Mouse (Mus musculus): ENCODE data around the gene Qprt. TPM values are rescaled to one million over a fixed set of nuclear protein-coding genes. Genes with fewer than 3 reads are reported as not detected.

The Qprt gene
- polyA plus RNA-seq, 1 experiment from 2014 or later = 0.64 TPM

GRCm38 (mm10) chr7:127076188-127076587, 45.8 kb downstream of the Qprt start:
- H3K4me1 ChIP-seq = 0 out of 2 replicates have a peak, but pooled peaks cover 7% of the 10 kb centered on the region
- H3K4me3 ChIP-seq = no peak overlapping the region
- no peak overlapping the region for H3K9ac ChIP-seq
- ATAC-seq (ENCODE audit: borderline replicate concordance, extremely low read depth, low FRiP score, low TSS enrichment) = no peak
- 78% methylated on average over 5 of the region's 5 CpGs for WGBS
- no peak overlapping the region for H3K27ac ChIP-seq
- H3K9me3 ChIP-seq = no peaks in the 10 kb centered on the region
- no peaks in the 10 kb centered on the region for H3K27me3 ChIP-seq
- H3K4me2 ChIP-seq = no peak overlapping the region
- H3K36me3 ChIP-seq = no peaks in the 10 kb centered on the region

- H3K4me3 ChIP-seq = no peak overlapping the region
- H3K36me3 ChIP-seq = no peaks in the 10 kb centered on the region
- H3K4me1 ChIP-seq = 0 out of 2 replicates have a peak, but pooled peaks cover 7% of the 10 kb centered on the region
- no peak for ATAC-seq (ENCODE audit: borderline replicate concordance, extremely low read depth, low FRiP score, low TSS enrichment)
- no peaks in the 10 kb centered on the region for H3K27me3 ChIP-seq
- H3K9ac ChIP-seq = no peak overlapping the region
- H3K4me2 ChIP-seq = no peak overlapping the region
- no peaks in the 10 kb centered on the region for H3K9me3 ChIP-seq
- no peak overlapping the region for H3K27ac ChIP-seq
- WGBS = 84% methylated on average over 4 of the region's 4 CpGs
Observed at GRCm38 (mm10) chr7:127073221-127073620, 48.8 kb downstream of the Qprt start.

GRCm38 (mm10) chr7:127070871-127071413, 51.1 kb downstream of the Qprt start:
- Histone ChIP-seq H3K9ac (no peak overlapping the region), H3K4me1 (0 out of 2 replicates have a peak, but pooled peaks cover 6% of the 10 kb centered on the region), H3K27ac (no peak overlapping the region), H3K27me3 (no peaks in the 10 kb centered on the region), H3K4me3 (no peak overlapping the region), H3K36me3 (no peaks in the 10 kb centered on the region), H3K4me2 (no peak overlapping the region), H3K9me3 (no peaks in the 10 kb centered on the region)
- ATAC-seq (ENCODE audit: borderline replicate concordance, extremely low read depth, low FRiP score, low TSS enrichment) = no peak
- WGBS = 65% methylated on average over 4 of the region's 4 CpGs

GRCm38 (mm10) chr7:127066317-127066716, 55.7 kb downstream of the Qprt start:
- ATAC-seq (ENCODE audit: borderline replicate concordance, extremely low read depth, low FRiP score, low TSS enrichment) = no peak
- no peak overlapping the region for H3K4me2 ChIP-seq
- H3K9ac ChIP-seq = no peak overlapping the region
- no peaks in the 10 kb centered on the region for H3K27me3 ChIP-seq
- no peak overlapping the region for H3K27ac ChIP-seq
- no peaks in the 10 kb centered on the region for H3K9me3 ChIP-seq
- H3K4me1 ChIP-seq = peaks cover 6% of the 10 kb centered on the region; the same call in 1 of the 2 replicates
- H3K36me3 ChIP-seq = no peaks in the 10 kb centered on the region
- WGBS = 68% methylated on average over 4 of the region's 4 CpGs
- no peak overlapping the region for H3K4me3 ChIP-seq

DNA sequence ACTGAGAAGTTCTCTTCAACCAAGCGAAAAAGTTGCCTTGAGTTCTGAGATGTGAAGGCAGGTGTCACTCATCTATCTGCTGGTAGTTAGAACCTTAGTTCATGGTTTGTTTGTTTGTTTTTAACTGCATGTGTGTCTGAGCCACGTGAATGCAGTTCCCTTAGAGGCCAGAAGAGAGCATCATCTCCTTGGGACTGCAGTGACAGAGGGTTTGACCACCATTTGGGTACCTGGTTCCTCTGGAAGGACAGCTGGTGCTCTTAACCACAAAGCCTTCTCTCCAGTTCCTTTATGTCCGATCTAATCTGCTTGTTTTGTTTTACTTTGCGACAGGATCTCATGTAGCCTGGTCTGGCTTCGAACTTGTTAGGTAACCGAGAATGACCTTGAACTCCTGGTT, 56.5 kb downstream of the Qprt start:
- Histone ChIP-seq H3K27ac (no peak overlapping the region), H3K4me2 (no peak overlapping the region), H3K9ac (no peak overlapping the region), H3K4me3 (no peak overlapping the region), H3K4me1 (peaks cover 6% of the 10 kb centered on the region; the same call in 1 of the 2 replicates), H3K9me3 (no peaks in the 10 kb centered on the region), H3K36me3 (no peaks in the 10 kb centered on the region), H3K27me3 (no peaks in the 10 kb centered on the region)
- ATAC-seq (ENCODE audit: borderline replicate concordance, extremely low read depth, low FRiP score, low TSS enrichment) = no peak
- 82% methylated on average over 6 of the region's 6 CpGs for WGBS

Other genes starting within 250 kb of the Qprt start
- 48.0 and 55.0 TPM in 2 replicates for gene Taok2, start 237.5 kb downstream of the Qprt start, polyA plus RNA-seq (2015; fragmentation: Nextera tagmentation; extraction: Ambion mirVana)
- 31.6 and 32.9 TPM in 2 replicates for gene Tmem219, start 199.3 kb downstream of the Qprt start, polyA plus RNA-seq (2015; fragmentation: Nextera tagmentation; extraction: Ambion mirVana)
- 13.6 and 15.0 TPM in 2 replicates for gene Kctd13, start 193.3 kb downstream of the Qprt start, polyA plus RNA-seq (2015; fragmentation: Nextera tagmentation; extraction: Ambion mirVana)
- gene Asphd1, start 172.6 kb downstream of the Qprt start, polyA plus RNA-seq (2015; fragmentation: Nextera tagmentation; extraction: Ambion mirVana) = 0.09 TPM in 1 of 2 replicates, not detected in the other
- gene Sez6l2, start 171.7 kb downstream of the Qprt start, polyA plus RNA-seq (2015; fragmentation: Nextera tagmentation; extraction: Ambion mirVana) = 0.16 and 0.89 TPM in 2 replicates
- 110 and 117 TPM in 2 replicates for gene Cdipt, start 146.3 kb downstream of the Qprt start, polyA plus RNA-seq (2015; fragmentation: Nextera tagmentation; extraction: Ambion mirVana)
- 1.3 and 2.1 TPM in 2 replicates for gene Cdiptos, start 146.1 kb downstream of the Qprt start, polyA plus RNA-seq (2015; fragmentation: Nextera tagmentation; extraction: Ambion mirVana)
- gene Mvp, start 107.6 kb downstream of the Qprt start, polyA plus RNA-seq (2015; fragmentation: Nextera tagmentation; extraction: Ambion mirVana) = 13.0 and 13.9 TPM in 2 replicates
- gene Pagr1b, start 105.7 kb downstream of the Qprt start, polyA plus RNA-seq (2015; fragmentation: Nextera tagmentation; extraction: Ambion mirVana) = not detected in 2 replicates
- 63.5 and 86.1 TPM in 2 replicates for gene Pagr1a, start 104.9 kb downstream of the Qprt start, polyA plus RNA-seq (2015; fragmentation: Nextera tagmentation; extraction: Ambion mirVana)
- 23.7 and 46.1 TPM in 2 replicates for gene Gm42742, start 101.1 kb downstream of the Qprt start, polyA plus RNA-seq (2015; fragmentation: Nextera tagmentation; extraction: Ambion mirVana)
- gene Prrt2, start 101.0 kb downstream of the Qprt start, polyA plus RNA-seq (2015; fragmentation: Nextera tagmentation; extraction: Ambion mirVana) = 3.0 and 3.9 TPM in 2 replicates
- 73.0 and 73.3 TPM in 2 replicates for gene Maz, start 95.2 kb downstream of the Qprt start, polyA plus RNA-seq (2015; fragmentation: Nextera tagmentation; extraction: Ambion mirVana)
- gene Kif22, start 79.8 kb downstream of the Qprt start, polyA plus RNA-seq (2015; fragmentation: Nextera tagmentation; extraction: Ambion mirVana) = 158 and 165 TPM in 2 replicates
- gene Zg16, start 34.9 kb downstream of the Qprt start, polyA plus RNA-seq (2015; fragmentation: Nextera tagmentation; extraction: Ambion mirVana) = not detected in 2 replicates
- 7.7 and 10.1 TPM in 2 replicates for gene AI467606, start 30.9 kb downstream of the Qprt start, polyA plus RNA-seq (2015; fragmentation: Nextera tagmentation; extraction: Ambion mirVana)
- 0.24 and 0.47 TPM in 2 replicates for gene Spn, start 15.6 kb upstream of the Qprt start, polyA plus RNA-seq (2015; fragmentation: Nextera tagmentation; extraction: Ambion mirVana)
- gene Cd2bp2, start 73.8 kb upstream of the Qprt start, polyA plus RNA-seq (2015; fragmentation: Nextera tagmentation; extraction: Ambion mirVana) = 61.7 and 63.6 TPM in 2 replicates
- gene Tbc1d10b, start 86.2 kb upstream of the Qprt start, polyA plus RNA-seq (2015; fragmentation: Nextera tagmentation; extraction: Ambion mirVana) = 27.0 and 29.8 TPM in 2 replicates
- gene Mylpf, start 86.7 kb upstream of the Qprt start, polyA plus RNA-seq (2015; fragmentation: Nextera tagmentation; extraction: Ambion mirVana) = 14.0 and 21.2 TPM in 2 replicates
- 36.8 and 37.4 TPM in 2 replicates for gene Zfp553, start 110.8 kb upstream of the Qprt start, polyA plus RNA-seq (2015; fragmentation: Nextera tagmentation; extraction: Ambion mirVana)
- gene Sept1, start 110.9 kb upstream of the Qprt start, polyA plus RNA-seq (2015; fragmentation: Nextera tagmentation; extraction: Ambion mirVana) = 21.7 and 28.9 TPM in 2 replicates
- 61.9 and 63.0 TPM in 2 replicates for gene Zfp771, start 122.0 kb upstream of the Qprt start, polyA plus RNA-seq (2015; fragmentation: Nextera tagmentation; extraction: Ambion mirVana)
- 161 and 190 TPM in 2 replicates for gene Dctpp1, start 138.5 kb upstream of the Qprt start, polyA plus RNA-seq (2015; fragmentation: Nextera tagmentation; extraction: Ambion mirVana)
- 66.9 and 69.3 TPM in 2 replicates for gene Sephs2, start 151.8 kb upstream of the Qprt start, polyA plus RNA-seq (2015; fragmentation: Nextera tagmentation; extraction: Ambion mirVana)
- 1.4 and 2.3 TPM in 2 replicates for gene Itgal, start 174.0 kb upstream of the Qprt start, polyA plus RNA-seq (2015; fragmentation: Nextera tagmentation; extraction: Ambion mirVana)
- 16.8 and 18.1 TPM in 2 replicates for gene Zfp768, start 223.4 kb upstream of the Qprt start, polyA plus RNA-seq (2015; fragmentation: Nextera tagmentation; extraction: Ambion mirVana)